Mouse (Mus musculus): ENCODE measurements around the gene Sae1. TPM values are rescaled to one million over a fixed set of nuclear protein-coding genes. Genes with fewer than 3 reads are reported as not detected.
A peak's percentile ranks its signal among the peaks of the same experiment; 100 is the strongest.
"Not testable (repeated sequence)": the region's sequence is repeated elsewhere in the genome, so short reads cannot be mapped to it uniquely, and the experiment has no call there.

Sae1 gene
- total RNA-seq, 2 experiments from 2014 or later: 36.5 to 113 TPM

GRCm38 (mm10) chr7:16312672-16313311 lies 74.8 kb downstream of the Sae1 start:
- ATAC-seq (replicated peaks; ENCODE audit: low FRiP score, poor library complexity, severe bottlenecking): no peak

GRCm38 (mm10) chr7:16312011-16312671 lies 75.5 kb downstream of the Sae1 start:
- ATAC-seq (replicated peaks; ENCODE audit: low FRiP score, poor library complexity, severe bottlenecking): no peak

GRCm38 (mm10) chr7:16311453-16312004 lies 76.1 kb downstream of the Sae1 start:
- ATAC-seq (replicated peaks; ENCODE audit: low FRiP score, poor library complexity, severe bottlenecking): no peak

- ATAC-seq (replicated peaks; ENCODE audit: low FRiP score, poor library complexity, severe bottlenecking): no peak
Observed at GRCm38 (mm10) chr7:16310521-16311452, 76.8 kb downstream of the Sae1 start.

- peak; percentile 70 for ATAC-seq (replicated peaks; ENCODE audit: low FRiP score, poor library complexity, severe bottlenecking)
Observed at GRCm38 (mm10) chr7:16310020-16310520, 77.5 kb downstream of the Sae1 start.

- ATAC-seq (replicated peaks; ENCODE audit: low FRiP score, poor library complexity, severe bottlenecking): peak; percentile 62
Observed at GRCm38 (mm10) chr7:16309318-16310019, 78.1 kb downstream of the Sae1 start.

- no peak for ATAC-seq (replicated peaks; ENCODE audit: low FRiP score, poor library complexity, severe bottlenecking)
Observed at GRCm38 (mm10) chr7:16308555-16309317, 78.9 kb downstream of the Sae1 start.

- not testable (repeated sequence) for ATAC-seq (replicated peaks; ENCODE audit: low FRiP score, poor library complexity, severe bottlenecking)
Observed at GRCm38 (mm10) chr7:16308093-16308492, 79.5 kb downstream of the Sae1 start, which contains the start of gene Bbc3. TSS of gene Bbc3 (plus strand) at chr7:16308393.

- ATAC-seq (replicated peaks; ENCODE audit: low FRiP score, poor library complexity, severe bottlenecking): not testable (repeated sequence)
Observed at GRCm38 (mm10) chr7:16307141-16307540, 80.5 kb downstream of the Sae1 start.

GRCm38 (mm10) chr7:16299419-16300035 lies 88.1 kb downstream of the Sae1 start:
- ATAC-seq (replicated peaks; ENCODE audit: low FRiP score, poor library complexity, severe bottlenecking): peak; percentile 18; the same call in 1 of the 2 replicates

GRCm38 (mm10) chr7:16298927-16299326 lies 88.7 kb downstream of the Sae1 start:
- no peak for ATAC-seq (replicated peaks; ENCODE audit: low FRiP score, poor library complexity, severe bottlenecking)

- no peak for ATAC-seq (replicated peaks; ENCODE audit: low FRiP score, poor library complexity, severe bottlenecking)
Observed at GRCm38 (mm10) chr7:16297616-16298015, 90.0 kb downstream of the Sae1 start.

GRCm38 (mm10) chr7:16296766-16297390 lies 90.7 kb downstream of the Sae1 start:
- peak; percentile 66 for ATAC-seq (replicated peaks; ENCODE audit: low FRiP score, poor library complexity, severe bottlenecking)

GRCm38 (mm10) chr7:16296146-16296545 lies 91.5 kb downstream of the Sae1 start:
- peak; percentile 46 for ATAC-seq (replicated peaks; ENCODE audit: low FRiP score, poor library complexity, severe bottlenecking)

- peak; percentile 74 for ATAC-seq (replicated peaks; ENCODE audit: low FRiP score, poor library complexity, severe bottlenecking)
Observed at GRCm38 (mm10) chr7:16295321-16295900, 92.2 kb downstream of the Sae1 start.

GRCm38 (mm10) chr7:16294837-16295236 lies 92.8 kb downstream of the Sae1 start:
- peak; percentile 81 for ATAC-seq (replicated peaks; ENCODE audit: low FRiP score, poor library complexity, severe bottlenecking)

- peak; percentile 68 for ATAC-seq (replicated peaks; ENCODE audit: low FRiP score, poor library complexity, severe bottlenecking)
Observed at GRCm38 (mm10) chr7:16294346-16294745, 93.3 kb downstream of the Sae1 start.
